20 mouse cellular contexts compared by ENCODE assay signal in genomic region chr13:99749342-99749741, GRCm38 (mm10).
DNase-seq lines count a peak whose midpoint lies in the region; TF ChIP-seq lines count a peak whose summit lies in the region.
"Had no signal": no experiment of that assay in that cellular context is flagged by ENCODE, and none has a peak within 500 bp of the region (broad histone marks: within the 10 kb centered on the region; RNA-seq: fewer than 3 reads in every experiment).

No protein-coding gene starts in this region.

- no peak overlapping the region for H3K4me3 ChIP-seq in layer of hippocampus, adult 2 months
- H3K4me3 ChIP-seq: forebrain, embryonic 10.5 days; gastrocnemius, adult 2 months; heart, adult 2 months; hindbrain, embryonic 10.5 days; hindbrain, embryonic 13.5 days had no signal

- no peak for TF ChIP-seq CTCF in layer of hippocampus, adult 2 months (conservative IDR thresholded peaks at IDR 0.05)

- DNase-seq in heart, adult 11 months = peak; percentile 78
- no peak for DNase-seq in heart, adult 18-20 months
- DNase-seq in layer of hippocampus, adult 2 months (ENCODE audit: low spot score in 2 of 2) = peak; percentile 55
- no peak for DNase-seq in layer of hippocampus, adult 9-10 months (ENCODE audit: low spot score)
- peak; percentile 48 to 59 for DNase-seq in layer of hippocampus, adult 8-10 months (ENCODE audit: low spot score in 2 of 2)
- peak; percentile 66 for DNase-seq in layer of hippocampus, adult 9-11 months
- DNase-seq in ovary, postnatal 10 days (ENCODE audit: low spot score) = no peak
- no peak for DNase-seq in lung, postnatal 36 days
- DNase-seq: adrenal gland, adult 2 months; adrenal gland, postnatal 14 days; cerebellum, adult 11 months; cerebellum, adult 2 months; cerebellum, postnatal 14 days; gastrocnemius, adult 2 months; gastrocnemius, postnatal 14 days; heart, adult 2 months; heart, postnatal 36 days had no signal

- H3K27ac ChIP-seq in layer of hippocampus, adult 2 months = peak overlapping the region; percentile 28; the same call in 1 of the 2 replicates
- H3K27ac ChIP-seq: forebrain, embryonic 10.5 days; gastrocnemius, adult 2 months; heart, adult 2 months; hindbrain, embryonic 10.5 days; hindbrain, embryonic 13.5 days had no signal

Comparison
In these comparisons a context has a peak if more than half of its experiments do, and no peak if none do; other contexts are left out.
1. DNase-seq: peak in heart, adult 11 months (single experiment), layer of hippocampus, adult 2 months (2 of 2), layer of hippocampus, adult 8-10 months (2 of 2) and layer of hippocampus, adult 9-11 months (single experiment); none in heart, adult 18-20 months (0 of 2), layer of hippocampus, adult 9-10 months (single experiment), ovary, postnatal 10 days (single experiment) and lung, postnatal 36 days (single experiment).